Mouse (Mus musculus) kidney, adult 2 months (tissue): ENCODE data around the gene Slc9a3r2. TPM values are rescaled to one million over a fixed set of nuclear protein-coding genes. Genes with fewer than 3 reads are reported as not detected.

Experiments used
- DNase-seq: peaks from one replicate; pipeline ENCODE4 v3.0.0; 2021
- H3K27ac ChIP-seq: fragments of 200-500 bp; 2 replicates; pipeline ENCODE4 v1.5.1; 2012; ENCODE audit warnings: low read depth, low read length, control low read depth, inconsistent platforms; ENCODE audit not compliant: insufficient read depth
- H3K27me3 ChIP-seq: fragments of 200-500 bp; replicated peaks from 2 replicates; pipeline ENCODE4 v1.6.1; 2012; ENCODE audit warnings: mild to moderate bottlenecking, moderate library complexity, low read length, inconsistent platforms; ENCODE audit not compliant: control insufficient read depth, insufficient read depth
- H3K36me3 ChIP-seq: fragments of 200-500 bp; 2 replicates; pipeline ENCODE4 v1.6.1; 2012; ENCODE audit warnings: mild to moderate bottlenecking, moderate library complexity, low read length, inconsistent platforms; ENCODE audit not compliant: control insufficient read depth, insufficient read depth
- H3K4me1 ChIP-seq: fragments of 200-500 bp; 2 replicates; pipeline ENCODE4 v1.6.1; 2011; ENCODE audit warnings: low read length; ENCODE audit not compliant: control insufficient read depth, insufficient read depth
- H3K4me3 ChIP-seq: fragments of 200-500 bp; 2 replicates; pipeline ENCODE4 v1.5.1; 2011; ENCODE audit warnings: mild to moderate bottlenecking, low read depth, low read length, control low read depth; ENCODE audit not compliant: insufficient read depth
- CTCF ChIP-seq: fragments of 200-500 bp; conservative IDR thresholded peaks from 2 replicates; pipeline ENCODE4 v1.5.1; 2011; ENCODE audit warnings: low read depth, mild to moderate bottlenecking, control low read depth, low read length, moderate library complexity, mixed read lengths; ENCODE audit not compliant: insufficient read depth, insufficient read length
- POLR2A ChIP-seq: fragments of 200-500 bp; IDR thresholded peaks from one replicate; pipeline ENCODE4 v1.6.1; 2011; ENCODE audit warnings: low read depth, low read length, control low read depth
- WGBS: fragments of 180-500 bp; shearing (Covaris S2); methylation state at CpG from one replicate; pipeline ENCODE4 v1.1.7; 2018; 5-methylcytosine and 5-hydroxymethylcytosine counted together
- polyA plus RNA-seq: library from polyadenylated mRNA; depleted of rRNA; stranded (reverse); fragments of >200 nt; gene quantifications from 2 replicates; pipeline ENCODE4 v1.2.3, GENCODE M21; 2012

Slc9a3r2 gene
- polyA plus RNA-seq, 1 experiment: 111 TPM

- Histone ChIP-seq H3K36me3 (no peaks in the 10 kb centered on the region), H3K4me1 (peaks cover 3% of the 10 kb centered on the region; the same call in 1 of the 2 replicates), H3K27me3 (no peaks in the 10 kb centered on the region), H3K4me3 (peak within 1 kb of the TSS; percentile 4; the same call in 1 of the 2 replicates), H3K27ac (no peak within 1 kb of the TSS)
- DNase-seq: no peak
- TF ChIP-seq POLR2A (no peak), CTCF (no peak)
- WGBS: 5% methylated on average over 47 of the region's 47 CpGs
These were observed 8.1 kb upstream of the Slc9a3r2 start, which contains the start of gene Npw for GRCm38 (mm10) chr17:24658017-24658758. Npw (minus strand) TSS chr17:24658457.

- no peak for TF ChIP-seq CTCF
- TF ChIP-seq POLR2A: no peak
- Histone ChIP-seq H3K4me1 (peaks cover 8% of the 10 kb centered on the region; the same call in 1 of the 2 replicates), H3K36me3 (no peaks in the 10 kb centered on the region), H3K4me3 (no peak overlapping the region), H3K27me3 (no peaks in the 10 kb centered on the region), H3K27ac (no peak overlapping the region)
- 81% methylated on average over 4 of the region's 4 CpGs for WGBS
- no peak for DNase-seq
These were observed 4.8 kb upstream of the Slc9a3r2 start for GRCm38 (mm10) chr17:24654969-24655368.

GRCm38 (mm10) chr17:24653967-24654710 is 4.0 kb upstream of the Slc9a3r2 start:
- Histone ChIP-seq H3K27ac (peak overlapping the region; percentile 14; the same call in 1 of the 2 replicates), H3K4me3 (peak overlapping the region; percentile 18; the same call in 1 of the 2 replicates), H3K4me1 (peaks cover 8% of the 10 kb centered on the region; the same call in 1 of the 2 replicates), H3K36me3 (no peaks in the 10 kb centered on the region), H3K27me3 (no peaks in the 10 kb centered on the region)
- TF ChIP-seq CTCF (peak; percentile 95), POLR2A (no peak)
- 4% methylated on average over 19 of the region's 19 CpGs for WGBS
- DNase-seq: peak; percentile 80

GRCm38 (mm10) chr17:24651835-24652234 is 1.7 kb upstream of the Slc9a3r2 start:
- Histone ChIP-seq H3K27ac (no peak overlapping the region), H3K27me3 (no peaks in the 10 kb centered on the region), H3K4me1 (peaks cover 8% of the 10 kb centered on the region; the same call in 1 of the 2 replicates), H3K36me3 (no peaks in the 10 kb centered on the region), H3K4me3 (no peak overlapping the region)
- WGBS: 71% methylated on average over 3 of the region's 3 CpGs
- no peak for DNase-seq
- no peak for TF ChIP-seq CTCF
- no peak for TF ChIP-seq POLR2A

DNA sequence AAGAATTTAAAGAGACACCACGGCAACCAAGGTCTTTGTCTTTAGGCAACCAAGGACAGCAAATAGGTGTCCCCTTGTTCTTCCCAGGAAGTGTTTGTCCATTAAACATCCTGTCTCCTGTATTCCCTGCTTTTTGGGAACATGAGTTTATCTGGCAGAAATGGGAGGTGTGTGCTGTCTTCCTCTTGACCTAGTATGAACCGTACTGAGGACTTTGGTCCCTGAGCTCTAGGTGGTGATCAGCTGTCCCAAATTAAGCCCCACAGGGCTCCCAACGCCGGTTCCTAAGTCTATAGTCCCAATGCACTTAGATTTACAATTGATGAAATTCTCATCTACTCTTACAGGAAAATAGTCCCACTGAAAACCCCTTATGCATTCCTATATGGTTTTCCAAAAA is 639 bp upstream of the Slc9a3r2 start:
- Histone ChIP-seq H3K27me3 (no peaks in the 10 kb centered on the region), H3K4me3 (peak overlapping the region; percentile 91), H3K27ac (peak overlapping the region; percentile 71), H3K36me3 (no peaks in the 10 kb centered on the region), H3K4me1 (peaks cover 8% of the 10 kb centered on the region; the same call in 1 of the 2 replicates)
- TF ChIP-seq CTCF (no peak), POLR2A (no peak)
- peak; percentile 30 for DNase-seq
- WGBS: 49% methylated on average over 4 of the region's 4 CpGs

DNA sequence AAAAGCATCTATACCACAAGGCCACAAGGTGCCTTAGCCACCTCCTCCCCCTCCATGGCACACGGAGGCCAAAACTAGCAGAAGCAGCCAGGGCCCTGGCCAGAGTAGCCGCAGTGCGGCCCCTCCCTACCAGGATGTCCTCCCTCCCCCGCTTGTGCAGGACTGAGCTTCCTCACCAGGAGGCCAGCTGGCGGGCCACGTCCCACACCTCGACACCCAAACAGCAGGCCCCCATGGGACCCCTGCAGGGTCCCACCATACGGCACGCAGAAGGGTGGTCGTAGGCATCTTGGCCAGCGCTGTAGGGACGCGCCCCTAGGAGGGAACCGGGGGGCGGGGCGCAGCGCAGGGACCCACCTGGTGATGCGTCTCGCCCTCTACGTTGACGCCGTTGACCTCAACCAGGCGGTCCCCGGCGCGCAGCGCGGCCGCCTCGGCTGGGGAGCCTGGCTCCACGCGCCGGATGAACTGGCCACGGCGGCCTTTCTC is 502 bp downstream of the Slc9a3r2 start:
- H3K36me3 ChIP-seq: no peaks in the 10 kb centered on the region
- H3K4me3 ChIP-seq: peak overlapping the region; percentile 91
- H3K27me3 ChIP-seq: no peaks in the 10 kb centered on the region
- H3K27ac ChIP-seq: peak overlapping the region; percentile 91
- 1% methylated on average over 35 of the region's 35 CpGs for WGBS
- peak; percentile 73 for DNase-seq
- no peak for TF ChIP-seq CTCF
- no peak for TF ChIP-seq POLR2A
- peaks cover 8% of the 10 kb centered on the region; the same call in 1 of the 2 replicates for H3K4me1 ChIP-seq
